Mouse (Mus musculus) C2C12 (cell line): Measurements from ENCODE around the gene B4galt5.

Source experiments
- CTCF ChIP-seq: IDR thresholded peaks from one replicate; pipeline ENCODE4 v1.5.1; 2011; ENCODE audit not compliant: control insufficient read depth, insufficient read depth, insufficient read length
- FOSL1 ChIP-seq: IDR thresholded peaks from one replicate; pipeline ENCODE4 v1.8.0; 2011; ENCODE audit warnings: mild to moderate bottlenecking, low read length; ENCODE audit not compliant: poor library complexity, insufficient read depth, severe bottlenecking
- MYOG ChIP-seq: IDR thresholded peaks from one replicate; pipeline ENCODE4 v1.6.1; 2011; ENCODE audit not compliant: control insufficient read depth, insufficient read length; ENCODE audit errors: extremely low read depth
- USF1 ChIP-seq: IDR thresholded peaks from one replicate; pipeline ENCODE4 v1.6.1; 2011; ENCODE audit warnings: low read depth, mild to moderate bottlenecking, control low read depth, moderate library complexity

- no peak for TF ChIP-seq FOSL1
- no peak for TF ChIP-seq USF1
- no peak for TF ChIP-seq CTCF
- no peak for TF ChIP-seq MYOG
Measured at GRCm38 (mm10) chr2:167274713-167275465, 74.1 kb downstream of the B4galt5 start.
